Mouse (Mus musculus) splenic B cell, adult 2 months (primary cell): ENCODE measurements around the gene Lrrc74a.

Experiments
- DNase-seq: peaks from one replicate; pipeline ENCODE4 v3.0.0-alpha.2; 2011; ENCODE audit warnings: low read depth, low spot score
- H3K27me3 ChIP-seq: 2 replicates; pipeline ENCODE4 v1.6.1; 2012; ENCODE audit warnings: mild to moderate bottlenecking, low read length, moderate library complexity, mixed read lengths; ENCODE audit not compliant: control insufficient read depth, poor library complexity, insufficient read depth, severe bottlenecking
- H3K36me3 ChIP-seq: 2 replicates; pipeline ENCODE4 v1.6.1; 2012; ENCODE audit warnings: mild to moderate bottlenecking, low read length, moderate library complexity, mixed read lengths; ENCODE audit not compliant: control insufficient read depth, poor library complexity, insufficient read depth, severe bottlenecking

Gene Lrrc74a

DNA sequence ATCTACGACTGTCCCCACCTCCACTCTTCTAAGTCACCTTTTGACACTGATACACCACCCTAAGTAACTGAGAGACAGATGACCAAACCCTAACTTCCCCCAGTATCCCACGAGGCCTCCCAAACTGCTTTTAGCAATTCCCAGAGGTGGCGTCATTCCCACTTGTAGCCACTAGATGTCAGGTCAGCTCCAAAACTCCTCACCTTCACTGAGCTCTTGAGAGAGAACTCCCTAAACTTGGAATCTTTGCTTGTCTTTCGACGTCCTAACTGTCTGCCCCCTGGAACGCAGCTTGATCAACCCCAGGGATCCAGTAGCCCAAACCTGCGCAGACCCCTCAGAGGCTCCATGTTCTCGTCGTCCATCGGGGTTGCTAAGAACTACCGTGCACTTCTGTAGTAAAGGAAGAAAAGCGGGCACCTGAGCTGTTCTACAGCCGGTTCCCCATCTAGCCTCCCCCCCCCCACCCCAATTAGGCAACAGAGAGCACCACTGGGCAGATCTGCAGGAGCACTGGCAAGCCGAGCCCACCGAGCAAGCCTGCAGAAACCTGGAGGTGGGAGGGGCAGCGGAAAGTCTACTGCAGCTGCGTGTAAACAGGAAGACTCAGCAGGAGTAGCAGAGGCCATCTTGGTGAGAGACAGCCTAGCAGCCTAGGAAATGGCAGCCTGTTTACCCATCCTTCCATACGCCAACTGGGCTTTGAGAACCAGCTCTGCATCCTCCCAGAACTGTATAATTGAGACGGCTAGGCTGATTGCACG is 33.9 kb downstream of the Lrrc74a start:
- no peaks in the 10 kb centered on the region for H3K36me3 ChIP-seq
- H3K27me3 ChIP-seq: no peaks in the 10 kb centered on the region
- peak; percentile 70 for DNase-seq

DNA sequence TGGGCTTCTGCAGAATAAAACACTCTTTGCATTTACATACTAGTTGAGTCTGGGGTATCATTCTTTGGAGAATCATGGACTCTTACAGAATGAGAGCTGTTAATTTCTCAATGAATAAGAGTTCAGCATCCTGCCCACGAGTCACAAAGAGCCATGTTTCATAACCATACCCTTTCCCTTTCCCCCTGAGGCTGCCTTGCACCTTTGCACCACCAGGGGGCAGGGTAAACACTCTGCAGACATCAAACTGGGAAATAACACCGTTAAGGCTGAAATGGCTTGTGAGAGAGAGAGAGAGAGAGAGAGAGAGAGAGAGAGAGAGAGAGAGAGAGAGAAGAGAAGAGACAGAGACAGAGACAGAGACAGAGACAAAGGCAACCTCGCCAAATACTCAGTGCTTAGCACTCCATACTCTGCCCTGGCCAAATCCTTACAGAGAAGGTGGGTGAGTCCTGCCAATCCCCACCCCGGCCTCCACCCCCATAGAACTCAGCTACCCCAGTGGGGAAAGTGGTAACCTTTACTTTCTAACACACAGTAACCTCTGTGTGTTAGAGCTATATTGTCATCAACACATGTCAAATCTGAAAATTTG is 34.9 kb downstream of the Lrrc74a start:
- peak; percentile 85 for DNase-seq
- no peaks in the 10 kb centered on the region for H3K27me3 ChIP-seq
- H3K36me3 ChIP-seq: no peaks in the 10 kb centered on the region

DNA sequence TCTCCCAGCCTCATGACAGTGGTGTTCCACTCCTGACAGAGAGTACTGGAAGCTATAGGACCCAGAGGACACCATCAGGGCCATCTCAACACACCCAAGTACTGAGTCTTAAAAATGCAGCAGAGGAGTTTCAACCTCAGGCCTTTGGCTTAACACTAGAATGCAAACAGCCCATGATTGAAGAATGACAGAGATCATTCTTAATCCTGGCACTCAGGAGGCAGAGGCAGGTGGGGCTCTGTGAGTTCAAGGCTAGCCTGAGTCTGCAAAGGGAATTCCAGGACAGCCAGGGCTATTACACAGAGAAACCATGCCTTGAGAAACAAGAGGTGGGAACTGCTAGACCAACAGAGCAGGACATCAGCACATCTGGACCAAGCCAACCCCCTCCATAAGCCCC is 35.6 kb downstream of the Lrrc74a start:
- no peak for DNase-seq
- no peaks in the 10 kb centered on the region for H3K36me3 ChIP-seq

DNA sequence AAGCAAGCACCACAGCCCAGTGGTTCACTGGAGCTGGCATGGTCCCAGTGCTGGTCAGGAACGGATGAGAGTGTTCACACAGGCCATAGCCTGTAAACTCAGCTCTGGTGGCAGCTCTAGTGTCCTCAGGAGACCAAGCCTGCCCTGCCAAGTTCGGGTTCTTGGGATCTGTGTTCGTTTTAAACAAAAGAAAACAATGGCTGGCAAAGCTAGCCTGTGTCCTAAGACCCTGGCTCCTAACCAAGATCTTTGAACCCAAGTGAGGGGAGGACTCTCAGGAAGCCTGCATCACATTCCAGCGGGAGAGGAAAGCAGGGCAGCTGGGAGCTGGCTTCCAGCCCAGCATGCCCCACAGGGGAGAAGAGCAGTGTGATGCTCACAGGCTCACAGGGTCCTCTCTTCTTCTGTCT is 36.1 kb downstream of the Lrrc74a start:
- Histone ChIP-seq H3K27me3 (no peaks in the 10 kb centered on the region), H3K36me3 (no peaks in the 10 kb centered on the region)
- DNase-seq: no peak

More for the DNA sequence above, 35.6 kb downstream of the Lrrc74a start:
- no peaks in the 10 kb centered on the region for H3K27me3 ChIP-seq

DNA sequence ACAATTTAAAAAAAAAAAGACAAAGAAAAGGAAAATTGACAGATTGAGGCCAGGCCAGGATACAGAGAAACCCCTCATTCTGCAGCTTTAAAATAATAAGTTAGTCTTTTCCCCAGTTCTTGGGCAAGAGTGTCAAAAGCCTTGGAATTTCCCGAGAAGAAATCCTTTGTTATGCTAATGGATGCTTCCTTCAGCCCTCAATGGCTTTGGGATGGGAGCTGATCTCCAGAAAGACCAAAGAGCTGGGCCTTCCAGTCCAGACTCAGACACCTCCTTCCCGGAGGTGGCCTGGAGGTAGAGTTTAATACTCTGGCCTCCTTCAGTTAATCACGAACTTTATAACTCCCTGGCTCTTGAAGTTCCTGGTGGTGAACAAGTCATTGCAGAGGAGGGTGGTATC is 36.8 kb downstream of the Lrrc74a start:
- DNase-seq: no peak
- H3K27me3 ChIP-seq: no peaks in the 10 kb centered on the region

DNA sequence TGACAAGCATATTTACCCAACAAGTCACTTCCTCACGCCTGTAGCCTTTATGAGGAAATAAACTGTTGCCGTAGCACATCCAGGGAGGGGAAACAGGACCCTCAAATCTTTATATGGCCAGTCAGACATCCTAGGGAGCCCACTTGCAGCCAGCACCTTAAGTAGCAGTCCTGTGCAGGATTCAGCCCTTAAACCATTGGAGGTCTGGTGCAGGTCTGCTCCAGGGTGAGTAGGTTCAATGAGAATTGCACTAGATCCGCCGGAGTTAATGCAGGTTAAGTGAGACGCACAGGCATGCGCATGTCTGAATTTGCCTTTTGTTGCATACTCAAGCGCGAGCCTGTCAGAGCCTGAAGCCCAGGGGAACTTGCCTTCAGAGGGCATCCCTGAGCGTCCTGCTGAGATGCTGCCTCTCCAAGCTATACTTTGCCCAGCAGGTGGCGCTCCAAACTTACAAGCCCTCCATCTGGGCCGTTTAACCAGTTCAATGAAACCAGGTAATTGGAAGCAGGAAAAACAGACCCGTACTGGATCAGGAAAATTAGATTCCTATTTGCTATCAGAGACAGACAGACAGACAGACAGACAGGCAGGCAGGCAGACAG is 37.8 kb downstream of the Lrrc74a start:
- Histone ChIP-seq H3K36me3 (no peaks in the 10 kb centered on the region), H3K27me3 (no peaks in the 10 kb centered on the region)
- peak; percentile 93 for DNase-seq

More for the DNA sequence above, 36.8 kb downstream of the Lrrc74a start:
- no peaks in the 10 kb centered on the region for H3K36me3 ChIP-seq

DNA sequence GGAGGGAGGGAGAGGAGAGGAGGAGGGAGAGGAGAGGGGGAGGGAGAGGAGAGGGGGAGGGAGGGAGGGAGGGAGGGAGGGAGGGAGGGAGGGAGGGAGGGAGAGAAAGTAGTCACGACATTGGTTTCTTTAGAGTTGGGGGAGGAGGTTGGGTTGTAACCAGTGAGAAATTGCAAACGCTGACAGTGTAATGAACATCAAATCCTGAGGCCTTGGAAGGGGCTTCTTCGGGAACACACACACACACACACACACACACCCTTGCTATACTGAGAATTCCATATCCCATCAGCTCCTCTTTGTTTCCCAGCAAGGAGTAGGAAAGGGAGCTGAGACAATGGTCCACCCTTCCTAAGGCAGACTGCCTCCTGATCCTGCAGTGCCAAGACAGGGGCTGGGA is 38.4 kb downstream of the Lrrc74a start:
- no peak for DNase-seq
- H3K27me3 ChIP-seq: no peaks in the 10 kb centered on the region
- H3K36me3 ChIP-seq: no peaks in the 10 kb centered on the region

DNA sequence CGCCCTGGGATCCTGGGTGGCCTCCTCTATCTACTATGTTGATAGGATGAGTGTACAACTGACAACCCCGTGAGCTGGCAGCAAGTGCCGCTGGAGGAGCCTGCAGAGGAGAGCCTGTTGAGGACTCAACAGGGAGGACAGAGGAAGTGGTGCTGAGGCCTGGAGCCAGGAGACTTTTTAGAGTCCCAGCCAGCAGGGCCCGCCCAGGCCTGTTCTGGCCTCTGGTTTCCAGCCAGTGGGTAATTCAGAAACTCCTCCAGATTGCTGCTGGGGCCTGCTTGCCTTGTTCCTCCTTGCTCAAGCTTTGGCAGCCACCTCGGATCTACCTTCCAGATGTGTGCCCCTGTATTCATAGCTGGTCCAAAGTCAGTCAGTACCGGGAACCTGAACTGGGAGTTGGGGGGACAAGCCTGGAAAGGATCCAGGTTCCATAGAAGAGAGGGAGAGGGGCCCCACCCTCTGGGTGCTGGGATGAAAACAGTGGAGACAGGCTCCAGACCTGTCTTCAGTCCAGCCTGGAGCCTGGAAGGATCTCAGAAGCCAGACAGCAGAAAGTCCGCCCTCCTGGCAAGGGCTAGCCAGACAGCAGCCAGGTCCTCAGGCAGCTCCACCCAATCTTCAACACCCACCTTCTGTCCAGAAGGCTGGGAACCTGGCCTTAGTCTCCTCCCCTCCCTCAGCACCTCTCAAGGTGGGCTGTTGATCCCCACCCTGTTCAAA is 41.6 kb downstream of the Lrrc74a start:
- no peak for DNase-seq
- Histone ChIP-seq H3K27me3 (no peaks in the 10 kb centered on the region), H3K36me3 (no peaks in the 10 kb centered on the region)

DNA sequence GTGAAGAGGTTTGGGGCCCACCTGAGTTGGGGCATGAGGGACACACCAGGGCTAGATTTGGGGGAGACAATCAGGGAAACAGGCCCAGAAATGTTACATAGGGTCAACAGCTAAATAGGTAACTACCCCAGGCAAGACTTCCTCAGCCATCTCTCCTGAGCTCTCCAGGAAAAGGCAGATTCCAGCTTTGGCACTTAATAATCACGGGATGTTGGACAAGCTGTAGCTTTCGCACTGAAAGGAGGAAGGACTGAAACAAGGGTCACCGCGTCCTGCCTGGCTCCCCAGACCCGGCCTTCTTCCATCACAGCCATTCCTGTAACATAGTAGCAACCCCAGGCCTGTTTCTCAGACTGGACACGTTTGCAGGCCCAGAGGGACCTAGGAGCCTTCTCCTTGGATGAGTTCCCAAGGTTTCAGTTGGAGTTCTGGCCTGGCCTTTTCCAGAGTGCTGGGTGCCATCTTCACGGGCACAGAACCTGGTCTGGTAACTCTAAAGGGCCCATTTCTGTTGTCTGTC is 42.2 kb downstream of the Lrrc74a start:
- no peak for DNase-seq
- no peaks in the 10 kb centered on the region for H3K36me3 ChIP-seq
- H3K27me3 ChIP-seq: no peaks in the 10 kb centered on the region

DNA sequence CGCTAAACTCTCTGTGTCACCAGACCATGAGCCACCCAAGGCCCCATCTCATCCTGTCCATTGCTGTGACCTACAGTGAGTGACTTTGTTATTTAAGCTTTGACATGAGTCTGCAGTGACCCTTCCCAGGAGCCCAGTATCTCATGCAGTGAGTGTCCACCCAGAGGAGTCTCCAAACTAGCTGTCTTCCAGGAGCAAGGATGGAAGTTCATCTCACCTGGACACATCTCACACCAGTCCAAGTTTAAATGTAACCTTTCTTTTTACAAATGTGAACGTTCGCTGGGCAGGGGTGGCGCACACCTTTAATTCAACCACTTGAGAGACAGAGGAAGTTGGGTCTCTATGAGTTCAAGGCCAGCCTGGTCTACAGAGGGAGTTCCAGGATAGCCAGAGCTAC is 44.4 kb downstream of the Lrrc74a start:
- Histone ChIP-seq H3K27me3 (no peaks in the 10 kb centered on the region), H3K36me3 (no peaks in the 10 kb centered on the region)
- DNase-seq: no peak

DNA sequence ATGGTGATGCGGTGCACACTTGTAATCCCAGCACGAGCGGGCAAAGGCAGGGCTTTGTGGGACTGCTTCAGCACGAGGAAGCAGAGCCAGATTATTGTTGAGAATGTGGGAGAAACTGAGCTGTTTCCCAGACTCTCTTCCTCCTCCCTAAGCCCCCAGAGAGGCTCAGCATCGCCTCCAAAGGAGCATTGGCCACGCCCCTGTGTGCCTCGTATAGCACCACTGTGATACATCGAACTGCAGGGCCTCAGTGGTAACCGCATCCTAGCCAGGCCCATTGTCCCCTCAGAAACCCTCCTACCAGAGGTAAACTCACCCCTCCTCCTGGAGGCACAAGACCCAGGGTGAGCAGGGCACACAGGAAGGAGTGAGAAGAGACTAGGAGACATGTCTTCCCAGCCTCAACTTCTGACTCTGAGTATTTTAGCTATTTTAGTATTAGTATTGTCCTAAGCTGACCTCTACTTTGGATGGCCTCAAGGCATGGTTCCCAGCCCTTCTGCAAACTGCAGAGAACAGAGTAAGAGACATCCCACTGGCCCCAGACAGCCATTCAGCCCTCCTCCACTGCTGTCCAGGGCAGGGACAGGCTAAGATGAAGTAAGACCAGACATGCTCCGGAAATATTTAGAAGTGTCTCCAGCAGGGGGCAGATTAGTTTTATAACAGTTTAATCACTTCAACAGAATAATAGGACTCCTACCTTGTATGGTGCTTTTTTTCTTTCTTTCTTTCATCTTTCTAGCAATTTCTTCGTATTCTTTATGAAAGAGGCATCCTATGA is 45.2 kb downstream of the Lrrc74a start:
- Histone ChIP-seq H3K27me3 (no peaks in the 10 kb centered on the region), H3K36me3 (no peaks in the 10 kb centered on the region)
- peak; percentile 76 for DNase-seq

DNA sequence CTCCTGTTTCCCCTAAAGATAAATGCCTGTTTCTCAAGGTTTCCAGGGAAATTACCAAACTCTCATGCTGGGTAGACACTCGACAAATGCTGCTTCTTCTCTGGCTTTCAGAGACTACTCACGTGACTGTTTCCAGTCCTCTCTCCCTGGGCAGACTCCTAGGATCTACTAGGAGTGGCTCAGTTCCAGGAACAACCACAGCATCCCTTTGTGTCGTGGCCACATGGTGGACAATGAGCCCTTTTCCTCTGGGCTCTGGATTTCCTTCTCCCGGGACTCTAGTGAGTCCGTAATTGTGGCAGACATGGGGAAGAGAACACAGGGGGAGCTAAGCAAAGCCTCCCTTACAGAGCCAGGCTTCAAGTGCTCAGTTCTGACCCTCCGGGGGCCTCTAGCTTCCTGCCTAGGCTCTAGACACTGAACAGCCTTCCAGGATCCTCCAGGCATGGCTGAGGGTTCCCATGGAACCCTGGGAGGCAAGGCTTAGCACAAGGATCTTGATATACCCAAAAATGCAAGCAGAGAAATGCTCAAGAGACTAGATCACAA is 47.6 kb downstream of the Lrrc74a start:
- DNase-seq: no peak
- no peaks in the 10 kb centered on the region for H3K27me3 ChIP-seq
- no peaks in the 10 kb centered on the region for H3K36me3 ChIP-seq

DNA sequence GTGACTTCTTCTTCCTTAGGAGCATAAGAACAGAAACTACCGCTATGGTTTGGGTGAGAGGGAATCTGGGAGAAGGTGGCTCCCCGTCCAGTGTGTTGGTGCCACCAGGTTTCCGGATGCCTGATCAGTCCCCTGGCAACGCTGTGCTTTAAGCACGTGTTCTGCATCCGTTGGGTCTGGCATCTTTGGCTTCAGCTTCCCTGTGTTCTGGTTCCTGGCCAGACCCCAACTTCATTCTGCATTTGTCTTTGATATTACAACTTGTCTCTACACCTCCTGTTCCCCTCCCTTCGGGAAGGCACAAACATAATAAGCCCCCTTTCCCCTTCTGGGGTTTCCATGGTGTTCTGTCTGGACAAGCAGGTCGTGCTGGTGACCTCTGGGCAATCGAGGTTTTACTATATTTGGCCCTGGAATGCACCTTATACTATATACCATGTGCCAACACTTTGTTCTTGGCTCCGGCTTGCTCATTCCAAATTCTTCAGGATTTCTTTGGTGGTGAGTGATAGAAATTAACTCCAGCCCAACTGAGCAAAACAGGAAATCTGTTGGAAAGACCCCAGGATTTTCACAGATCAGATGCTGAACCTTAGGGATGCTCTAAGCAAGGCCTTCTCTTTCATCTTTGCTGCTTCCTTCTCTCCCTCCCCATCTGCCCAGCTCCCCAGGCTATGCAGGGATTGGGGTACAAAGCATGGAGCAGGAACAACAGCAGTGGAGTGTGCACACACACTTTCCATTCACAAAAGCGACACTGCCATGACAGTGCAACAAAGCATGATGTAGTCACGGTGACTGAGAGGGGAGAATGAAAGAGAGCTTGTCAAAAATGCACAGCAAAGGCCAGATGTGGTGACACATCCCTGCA is 52.2 kb downstream of the Lrrc74a start:
- H3K36me3 ChIP-seq: no peaks in the 10 kb centered on the region
- DNase-seq: no peak

More for the DNA sequence above, 52.2 kb downstream of the Lrrc74a start:
- no peaks in the 10 kb centered on the region for H3K27me3 ChIP-seq
